Mouse (Mus musculus): ENCODE data around the gene Noct. TPM values are rescaled to one million over a fixed set of nuclear protein-coding genes. Genes with fewer than 3 reads are reported as not detected.
"Not testable (repeated sequence)": the region's sequence is repeated elsewhere in the genome, so short reads cannot be mapped to it uniquely, and the experiment has no call there.

Noct gene
- total RNA-seq (2022) = 10 to 100 TPM; 51.9 to 55.4 (median 52.9) TPM

DNA sequence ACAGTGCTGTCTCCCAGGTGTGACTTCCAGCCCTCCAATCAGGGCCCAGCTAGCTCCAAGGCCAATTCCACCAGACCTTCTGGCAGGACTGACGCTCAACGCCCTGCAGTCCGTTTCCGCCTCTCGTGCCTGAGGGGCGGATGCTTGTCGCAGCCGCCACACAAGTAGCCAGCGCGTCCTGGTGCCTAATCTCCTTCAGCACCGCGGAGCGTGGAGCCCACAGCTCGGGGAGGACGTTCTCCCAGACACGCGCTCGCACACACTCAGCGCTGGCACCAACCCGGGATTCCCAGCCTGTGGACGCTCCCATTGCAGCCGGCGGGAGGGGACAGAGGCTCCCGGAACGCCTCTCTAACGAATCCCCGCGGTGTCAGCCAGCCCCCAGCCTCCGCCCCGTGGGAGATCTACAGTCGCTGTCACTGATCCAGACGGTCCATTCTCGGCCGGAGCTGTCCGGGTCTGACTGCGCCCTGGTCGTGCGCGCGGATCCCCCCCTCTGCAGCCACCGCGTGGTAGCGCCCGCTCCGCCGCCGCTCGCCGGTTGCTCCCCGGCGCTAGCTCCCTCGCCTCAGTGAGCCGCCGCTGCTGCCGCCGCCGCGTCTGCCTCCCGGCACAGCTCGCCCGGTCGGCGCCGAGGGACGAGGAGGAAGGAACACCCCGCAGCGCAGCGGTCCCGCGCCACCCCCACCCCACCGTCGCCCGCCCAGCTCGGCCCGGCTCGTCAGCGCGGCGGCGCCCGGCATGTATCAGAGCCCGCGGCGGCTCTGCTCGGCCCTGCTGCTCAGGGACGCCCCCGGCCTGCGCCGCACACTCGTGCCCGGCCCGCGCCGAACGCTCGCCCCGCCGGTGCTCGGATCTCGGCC, at the start of gene Noct:
TSS of gene Noct (plus strand) at position 85 of the 863 bp plus-strand sequence.
- DNase-seq (ENCODE audit: low spot score in 2 of 2) = peak; percentile 79 to 89

DNA sequence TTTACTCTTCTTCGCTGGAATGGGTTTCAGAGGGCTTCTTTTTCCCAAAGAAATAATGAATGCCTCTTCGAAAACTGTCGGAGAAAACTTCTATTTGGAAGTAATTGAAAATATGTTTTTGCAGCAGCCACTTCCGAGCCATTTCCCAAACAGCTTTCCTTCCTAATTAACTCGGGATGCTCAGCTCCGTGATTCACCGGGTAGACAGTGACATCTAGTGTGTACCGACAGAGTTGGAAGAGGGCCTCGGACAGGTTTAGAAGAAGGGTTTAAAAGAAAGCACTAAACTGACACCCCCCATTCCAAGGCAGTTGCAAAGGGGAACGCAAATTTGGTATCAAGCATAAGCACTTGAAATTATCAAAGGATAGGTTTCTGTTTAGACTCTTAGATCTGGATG, 46.1 kb upstream of the Noct start:
- DNase-seq (ENCODE audit: low spot score in 2 of 2) = no peak

DNA sequence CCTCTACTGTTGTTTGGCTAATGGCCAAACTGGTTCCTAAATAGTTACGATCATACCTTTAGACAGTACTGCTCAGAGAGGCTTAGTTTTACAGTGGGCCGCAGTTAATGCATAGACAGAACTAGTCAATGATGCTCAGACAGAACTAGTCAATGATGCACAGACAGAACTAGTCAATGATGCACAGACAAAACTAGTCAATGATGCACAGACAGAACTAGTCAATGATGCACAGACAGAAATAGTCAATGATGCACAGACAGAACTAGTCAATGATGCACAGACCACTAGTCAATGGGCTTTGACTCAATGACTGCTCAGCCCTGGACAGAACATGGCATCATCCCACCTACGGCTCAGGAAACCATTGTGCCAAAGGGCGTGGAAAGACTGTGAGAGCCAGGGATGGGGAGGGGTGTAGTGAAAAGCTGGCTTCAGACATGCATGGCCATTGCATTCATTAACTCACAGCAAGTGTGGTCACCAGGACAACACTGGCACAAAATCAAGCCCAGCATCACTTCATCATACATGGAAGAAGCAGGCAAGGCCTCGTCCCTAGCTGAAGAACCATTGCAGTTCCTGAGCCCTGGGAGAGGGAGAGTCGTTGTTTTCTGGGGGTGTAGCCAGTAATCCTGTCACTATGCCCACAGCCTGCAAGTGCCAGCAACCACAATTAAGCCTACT, 44.6 kb upstream of the Noct start:
- DNase-seq (ENCODE audit: low spot score in 2 of 2) = no peak

DNA sequence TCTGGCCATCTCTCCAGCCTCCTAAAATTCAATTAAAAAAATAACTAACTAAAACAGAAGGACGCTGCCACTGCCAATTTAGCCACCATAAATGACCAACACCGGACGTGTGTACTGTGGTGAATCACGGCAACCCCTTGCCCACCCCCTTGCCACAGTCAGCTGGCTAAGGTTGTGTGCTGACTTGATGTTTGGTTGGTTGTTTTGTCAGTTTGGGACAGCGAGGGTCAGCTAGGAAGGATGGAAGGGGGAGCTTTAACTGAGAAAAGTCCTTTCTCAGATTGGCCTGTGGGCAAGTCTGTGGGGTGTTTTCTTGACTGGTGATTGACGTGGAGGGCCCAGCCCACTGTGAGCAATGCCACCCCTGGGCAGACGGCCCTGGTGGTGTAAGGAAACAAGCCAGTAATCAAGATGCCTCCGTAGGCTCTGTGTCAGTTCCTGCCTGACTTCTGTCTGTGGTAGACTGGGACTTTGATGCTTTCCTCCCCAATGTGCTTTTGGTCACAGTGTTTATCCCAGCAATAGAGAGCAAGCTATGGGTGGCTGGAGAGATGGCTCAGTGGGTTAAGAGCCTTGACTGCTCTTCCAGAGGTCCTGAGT, 43.8 kb upstream of the Noct start:
- no peak for DNase-seq (ENCODE audit: low spot score in 2 of 2)

DNA sequence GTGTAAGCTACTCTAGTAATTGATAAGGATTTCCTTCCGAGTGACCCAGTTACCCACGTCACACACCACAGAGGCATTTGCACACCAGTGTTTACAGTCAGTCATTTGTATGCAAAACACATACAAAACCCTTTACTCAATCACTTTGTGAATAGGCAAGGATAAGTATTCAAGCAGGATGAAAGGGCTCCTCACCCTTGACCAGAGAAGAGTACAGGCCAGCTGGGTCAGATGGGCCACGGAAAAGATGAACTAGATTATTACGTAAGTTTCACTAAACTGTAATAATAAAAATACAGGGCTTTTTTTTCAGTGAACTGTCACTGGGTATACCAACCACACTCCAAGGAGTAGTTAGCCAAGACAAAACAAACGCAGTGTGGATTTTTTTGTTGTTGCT, 41.8 kb upstream of the Noct start:
- no peak for DNase-seq (ENCODE audit: low spot score in 2 of 2)

DNA sequence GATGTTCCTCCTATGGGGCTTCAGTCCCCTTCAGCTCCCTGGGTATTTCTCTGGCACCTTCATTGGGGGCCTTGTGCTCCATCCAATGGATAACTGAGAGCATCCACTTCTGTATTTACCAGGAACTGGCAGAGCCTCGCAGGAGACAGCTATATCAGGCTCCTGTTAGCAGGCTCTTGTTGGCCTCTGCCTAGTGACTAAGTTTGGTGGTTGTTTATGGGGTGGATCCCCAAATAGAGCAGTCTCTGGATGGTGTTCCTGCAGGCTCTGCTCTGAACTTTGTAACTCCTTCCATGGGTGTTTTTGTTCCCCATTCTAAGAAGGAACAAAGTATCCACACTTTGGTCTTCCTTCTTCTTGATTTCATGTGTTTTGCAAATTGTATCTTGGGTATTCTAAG, 40.7 kb upstream of the Noct start:
- not testable (repeated sequence) for DNase-seq (ENCODE audit: low spot score in 2 of 2)

DNA sequence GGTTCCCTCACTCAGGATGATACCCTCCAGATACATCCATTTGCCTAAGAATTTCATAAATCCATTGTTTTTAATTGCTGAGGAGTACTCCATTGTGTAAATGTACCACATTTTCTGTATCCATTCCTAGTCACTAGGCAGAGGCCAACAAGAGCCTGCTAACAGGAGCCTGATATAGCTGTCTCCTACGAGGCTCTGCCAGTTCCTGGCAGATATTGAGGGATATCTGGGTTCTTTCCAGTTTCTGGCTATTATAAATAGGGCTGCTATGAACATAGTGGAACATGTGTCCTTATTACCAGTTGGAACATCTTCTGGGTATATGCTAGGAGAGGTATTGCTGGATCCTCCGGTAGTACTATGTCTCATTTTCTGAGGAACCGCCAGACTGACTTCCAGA, 40.3 kb upstream of the Noct start:
- DNase-seq (ENCODE audit: low spot score in 2 of 2) = not testable (repeated sequence)

DNA sequence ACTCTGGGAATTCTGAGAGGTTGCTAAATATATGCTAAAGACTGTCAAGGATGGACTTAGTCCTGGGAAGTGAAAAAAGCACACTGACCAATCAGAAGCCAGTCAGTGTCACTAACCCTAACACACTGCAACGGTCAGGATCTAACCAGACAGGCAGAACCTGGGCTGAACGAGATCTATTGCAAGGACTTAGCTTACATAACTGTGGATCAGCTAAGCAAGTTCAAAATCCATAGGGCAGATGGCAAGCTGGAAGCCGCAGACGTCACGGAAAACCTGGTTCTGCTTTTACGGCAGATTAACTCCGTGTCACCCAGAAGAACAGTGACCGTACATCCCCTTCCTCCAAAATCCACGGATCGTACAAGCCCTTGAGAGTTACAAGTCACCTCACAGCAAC, 39.5 kb upstream of the Noct start:
- no peak for DNase-seq (ENCODE audit: low spot score in 2 of 2)

DNA sequence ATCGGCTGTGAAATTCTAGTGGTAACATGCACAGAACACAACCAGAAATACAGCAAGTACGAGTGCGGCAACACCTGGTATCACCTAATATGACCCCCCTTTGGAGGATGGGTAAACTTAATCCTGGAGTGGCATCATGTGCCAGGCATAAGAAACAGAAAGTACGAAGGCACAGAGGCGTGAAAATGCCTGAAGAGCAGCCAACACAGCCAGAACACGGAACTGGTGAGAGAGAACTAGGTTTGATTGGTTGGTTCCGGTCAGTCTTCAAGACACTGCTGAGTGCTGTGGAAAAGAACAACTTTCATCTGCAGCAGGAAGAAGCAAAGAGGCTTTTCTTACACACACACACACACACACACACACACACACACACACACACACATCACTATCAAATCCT, 38.8 kb upstream of the Noct start:
- DNase-seq (ENCODE audit: low spot score in 2 of 2) = no peak

DNA sequence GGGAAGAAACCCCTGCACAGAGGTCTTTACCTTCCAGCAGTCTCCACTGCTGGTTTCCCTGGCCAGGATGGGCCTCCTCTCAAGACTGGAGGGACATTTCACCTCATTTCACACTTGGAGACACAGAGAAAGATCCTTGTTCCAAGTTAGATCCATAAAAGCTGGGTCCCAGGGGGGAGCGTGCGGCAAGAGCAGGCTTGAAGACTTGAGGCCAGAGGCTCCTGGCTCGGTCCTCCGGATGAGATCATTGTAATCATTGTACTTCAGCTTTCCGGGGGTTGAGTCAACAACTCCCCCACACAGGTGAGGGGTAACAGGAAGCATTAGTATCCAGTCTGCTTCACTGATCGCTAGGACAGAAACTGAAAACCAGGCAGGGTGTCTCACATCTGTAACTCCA, 30.2 kb upstream of the Noct start:
- DNase-seq (ENCODE audit: low spot score in 2 of 2) = no peak

DNA sequence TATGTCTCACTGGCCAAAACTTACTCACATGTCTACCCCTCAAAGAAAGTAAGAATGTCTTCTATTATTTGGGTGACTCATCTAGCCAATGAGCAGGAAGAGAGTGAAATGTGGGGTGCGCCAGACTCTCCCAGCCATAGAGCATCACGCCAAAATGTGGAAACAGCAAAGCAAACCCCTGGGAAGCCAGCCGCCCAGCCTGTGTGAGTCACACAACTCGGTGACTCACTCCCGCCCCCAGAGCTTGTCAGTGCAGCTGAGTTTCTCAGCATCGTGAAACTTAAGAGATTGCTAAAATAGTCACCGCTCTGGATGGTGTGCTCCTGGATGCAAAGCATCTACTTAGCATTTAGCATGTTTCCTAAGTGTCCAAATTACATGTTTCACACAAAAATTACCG, 28.9 kb upstream of the Noct start:
- DNase-seq (ENCODE audit: low spot score in 2 of 2) = peak; percentile 80 to 82

DNA sequence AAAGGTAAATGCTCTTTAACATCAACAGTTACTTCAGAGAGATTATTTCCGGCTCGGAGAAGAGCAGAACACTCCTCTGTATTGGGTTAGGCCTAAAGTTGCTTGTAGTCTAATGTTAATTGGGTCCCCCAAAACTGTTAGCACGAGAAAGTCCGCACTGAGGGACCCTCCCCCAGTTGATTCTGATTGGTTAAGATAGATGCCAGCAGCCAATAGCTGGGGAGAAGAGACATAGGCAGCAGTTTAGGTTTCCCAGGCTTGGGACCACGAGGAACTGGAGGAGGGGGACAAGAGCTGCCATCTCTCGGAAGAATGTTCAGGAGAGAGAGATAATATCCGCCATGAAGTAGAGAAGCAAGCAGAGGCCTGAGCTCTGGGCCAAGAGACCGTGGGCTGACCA, 28.5 kb upstream of the Noct start:
- no peak for DNase-seq (ENCODE audit: low spot score in 2 of 2)

DNA sequence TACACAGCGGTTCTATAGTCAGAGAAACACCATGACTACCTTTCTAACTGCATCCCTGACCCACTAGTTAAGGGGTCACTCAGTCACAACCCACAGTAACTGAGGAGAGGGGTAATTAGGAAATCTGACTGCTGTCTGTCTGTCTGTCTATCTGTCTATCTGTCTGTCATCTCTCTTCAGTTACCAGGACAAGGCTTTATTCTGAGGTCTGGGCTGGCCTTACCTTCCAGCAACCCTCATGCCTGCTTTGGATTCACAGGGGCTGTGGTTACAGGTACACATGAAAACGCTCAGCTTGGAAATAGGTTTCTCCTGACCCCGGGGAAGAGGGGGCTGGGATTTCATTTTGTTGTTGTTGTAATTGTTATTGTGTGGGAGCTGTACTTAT, 27.5 kb upstream of the Noct start:
- no peak for DNase-seq (ENCODE audit: low spot score in 2 of 2)

DNA sequence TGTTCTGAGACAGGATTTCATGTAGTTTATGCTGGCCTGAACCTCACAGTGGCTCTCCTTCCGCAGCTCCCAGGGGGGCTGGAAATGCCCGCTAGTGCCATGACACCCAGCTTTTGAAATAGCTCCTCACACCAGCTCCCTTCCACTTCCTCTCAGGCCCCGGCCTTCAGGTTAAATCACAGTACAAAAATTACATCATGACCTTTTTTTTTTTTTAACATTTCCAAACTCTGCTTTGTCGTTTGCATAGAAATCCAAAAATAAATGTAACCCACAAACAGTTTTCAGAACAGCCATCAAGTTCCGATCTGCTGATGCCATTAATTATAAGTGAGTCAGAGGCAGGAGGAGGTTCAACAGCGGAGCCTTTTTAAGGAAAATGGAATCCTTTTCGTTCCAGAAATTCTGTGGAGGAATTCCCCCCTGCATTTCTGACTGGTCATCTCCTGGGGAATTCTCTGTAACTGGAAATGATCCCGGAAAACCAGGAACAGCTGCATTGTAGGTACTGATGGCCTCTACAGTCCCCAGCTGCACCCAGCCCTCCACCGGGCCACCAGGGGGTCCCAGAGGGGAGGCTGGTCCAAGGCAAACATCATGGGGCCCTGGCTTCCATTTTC, 27.0 kb upstream of the Noct start:
- DNase-seq (ENCODE audit: low spot score in 2 of 2) = no peak

DNA sequence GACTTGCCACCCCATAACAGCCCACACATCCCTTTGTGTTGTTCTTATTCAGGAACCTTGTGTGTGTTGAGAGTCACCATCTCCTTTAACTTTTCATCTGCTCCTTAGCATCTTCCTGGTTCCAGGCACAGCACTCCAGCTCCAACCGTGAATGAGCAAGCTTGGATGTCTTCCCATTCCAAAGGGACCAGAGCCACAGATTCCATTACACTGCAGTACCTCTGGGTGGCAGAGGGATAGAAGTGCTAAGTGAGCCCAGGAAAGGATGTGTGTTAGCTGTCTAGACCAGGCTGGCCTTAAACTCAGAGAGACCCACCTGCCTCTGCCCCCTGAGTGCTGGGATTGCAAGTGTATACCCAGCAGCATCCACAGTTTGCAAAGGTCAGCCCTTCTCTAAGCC, 26.0 kb upstream of the Noct start:
- no peak for DNase-seq (ENCODE audit: low spot score in 2 of 2)

DNA sequence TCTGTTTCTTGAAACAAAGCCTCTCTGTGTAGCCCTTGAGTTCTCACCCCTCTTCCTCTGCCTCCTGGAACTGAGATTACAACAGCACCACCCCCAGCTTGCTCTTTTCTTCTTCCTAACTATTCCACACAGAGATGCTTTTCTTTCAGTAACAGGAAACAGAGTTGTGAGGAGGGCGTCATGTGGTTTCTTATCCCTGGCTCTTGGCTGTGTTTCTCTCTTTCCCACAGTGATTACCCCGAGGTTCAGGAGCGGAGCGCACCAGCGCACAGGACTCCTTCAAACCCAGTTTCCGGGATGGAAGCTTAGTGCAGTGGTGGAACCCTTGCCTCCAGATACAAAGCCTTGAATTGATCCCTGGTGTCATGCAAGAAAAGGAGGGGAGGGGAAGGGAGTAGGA, 25.1 kb upstream of the Noct start:
- no peak for DNase-seq (ENCODE audit: low spot score in 2 of 2)

DNA sequence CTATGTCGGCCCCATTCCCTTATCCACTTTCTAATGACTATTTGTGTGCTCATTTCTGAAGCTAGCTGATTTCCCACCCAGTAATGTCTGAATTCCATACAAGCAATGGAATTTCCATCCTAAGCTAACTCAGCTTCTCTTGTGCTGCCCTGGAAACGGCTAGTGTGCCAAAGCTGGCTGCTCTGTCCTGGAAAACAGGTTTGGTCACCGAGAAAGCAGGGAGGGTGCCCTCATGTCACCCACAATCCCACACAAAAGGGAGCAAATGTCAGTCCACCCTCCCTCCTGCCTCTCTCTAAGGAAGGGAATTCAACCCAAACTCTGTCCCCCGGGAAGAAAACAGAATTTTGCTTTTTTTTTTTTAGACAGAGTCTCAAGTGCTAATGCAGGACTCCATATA, 23.9 kb upstream of the Noct start:
- no peak for DNase-seq (ENCODE audit: low spot score in 2 of 2)

DNA sequence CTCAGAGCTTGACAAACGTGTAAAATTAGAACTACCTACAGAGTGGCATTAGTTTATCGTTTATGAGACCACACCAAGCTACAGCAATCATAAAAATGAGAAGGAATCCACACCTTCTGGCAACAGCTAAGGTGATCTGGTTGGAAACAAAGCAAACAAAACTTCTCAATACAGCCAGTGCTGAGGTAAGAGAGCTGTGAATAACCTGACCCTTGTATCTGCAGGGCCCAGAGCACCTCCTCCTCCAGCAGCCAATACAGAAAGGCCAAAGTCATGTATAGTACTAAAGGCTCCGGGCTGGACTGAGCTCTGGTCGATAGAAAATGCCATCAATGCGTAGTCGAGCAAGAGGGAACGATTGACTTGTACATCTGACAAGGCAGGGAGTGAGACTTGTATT, 23.4 kb upstream of the Noct start:
- no peak for DNase-seq (ENCODE audit: low spot score in 2 of 2)

DNA sequence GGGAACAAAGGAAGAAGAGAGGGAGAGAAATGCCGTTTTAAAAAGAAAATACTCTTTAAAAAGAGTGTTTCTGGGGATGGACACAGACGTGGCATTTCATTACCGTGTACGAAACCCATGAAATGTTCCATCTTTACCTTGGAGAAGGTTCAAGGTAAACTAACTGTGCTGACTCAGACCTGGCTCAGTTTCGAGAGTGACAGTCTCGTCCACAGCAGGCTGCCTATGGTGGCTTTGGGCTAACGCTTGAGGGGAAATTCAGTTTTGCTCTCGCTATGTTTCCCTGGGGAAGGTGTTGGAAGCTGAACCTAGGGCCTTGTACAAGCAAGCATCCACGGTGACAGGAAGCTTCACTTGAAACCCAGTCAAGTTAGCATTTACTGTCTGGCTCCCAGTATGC, 22.3 kb upstream of the Noct start:
- DNase-seq (ENCODE audit: low spot score in 2 of 2) = no peak

DNA sequence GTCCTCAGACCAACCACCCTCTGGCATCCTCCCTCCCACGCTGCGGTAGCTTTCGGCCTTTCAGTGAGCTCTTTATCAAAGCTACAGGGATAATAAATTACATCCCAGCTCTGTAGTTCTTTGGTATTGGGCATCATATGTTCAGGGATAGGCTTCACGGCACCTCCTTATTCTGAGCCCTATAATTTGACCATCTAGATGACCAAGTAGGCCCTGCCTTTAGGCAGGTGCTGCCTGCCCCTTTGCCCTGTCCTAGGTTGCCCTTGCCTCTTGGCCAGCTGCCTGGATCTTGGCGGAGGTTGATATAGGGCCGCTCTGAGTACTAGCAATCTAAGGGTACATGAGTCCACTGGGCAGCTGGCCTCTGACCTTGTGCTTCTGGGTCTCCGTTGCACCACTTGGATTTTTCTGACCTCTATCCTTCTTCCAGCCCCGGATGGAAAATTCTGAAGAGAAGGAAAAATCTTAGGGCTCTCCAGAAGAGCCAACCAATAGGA, 21.7 kb upstream of the Noct start:
- DNase-seq (ENCODE audit: low spot score in 2 of 2) = no peak

DNA sequence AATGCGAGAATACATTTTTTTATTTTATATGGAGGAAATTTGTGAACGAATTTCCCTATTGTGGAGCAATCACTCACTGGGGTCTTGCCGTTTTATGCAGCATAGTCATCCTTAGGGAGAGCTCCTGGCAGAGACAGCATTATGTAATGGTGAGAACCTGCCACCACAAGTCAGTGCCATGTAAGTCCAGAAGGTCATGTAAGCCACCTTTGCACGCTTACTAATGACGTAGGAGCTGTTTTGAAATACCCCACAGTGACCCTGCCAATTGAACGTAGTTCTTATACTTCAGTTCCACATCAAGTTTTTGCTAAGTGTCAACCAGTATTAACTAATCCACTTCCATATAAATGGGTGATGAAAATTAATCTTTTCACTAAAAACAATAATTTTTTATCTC, 20.3 kb upstream of the Noct start:
- no peak for DNase-seq (ENCODE audit: low spot score in 2 of 2)

DNA sequence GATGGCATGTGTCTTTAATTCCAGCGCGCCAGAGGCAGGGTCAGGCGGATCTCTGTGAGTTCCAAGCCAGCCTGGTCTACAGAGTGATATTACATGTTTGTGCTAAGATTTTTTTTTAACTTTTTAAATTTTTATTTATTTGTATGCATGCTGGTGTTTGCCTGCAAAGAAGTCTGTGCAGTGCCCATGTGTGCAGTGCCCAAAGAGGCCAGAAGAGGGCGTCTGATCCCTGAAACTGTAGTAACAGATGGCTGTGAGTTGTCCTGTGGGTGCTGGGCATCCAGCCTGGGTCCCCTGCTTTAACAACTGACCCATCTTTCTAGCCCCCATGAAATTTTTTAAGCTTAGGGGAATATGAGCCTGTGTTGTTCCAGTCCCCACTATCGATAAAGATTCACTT, 19.8 kb upstream of the Noct start:
- no peak for DNase-seq (ENCODE audit: low spot score in 2 of 2)
